Mouse (Mus musculus): ENCODE measurements around the gene March4. TPM values are rescaled to one million over a fixed set of nuclear protein-coding genes. Genes with fewer than 3 reads are reported as not detected.

The March4 gene
- polyA plus RNA-seq, 1 experiment from 2014 or later: 9.4 TPM

Other genes starting within 250 kb of the March4 start
- 15.9 and 17.3 TPM in 2 replicates for gene Xrcc5, start 229.5 kb downstream of the March4 start, polyA plus RNA-seq (2015; fragmentation: Nextera tagmentation; extraction: Ambion mirVana)
- gene Smarcal1, start 46.3 kb upstream of the March4 start, polyA plus RNA-seq (2015; fragmentation: Nextera tagmentation; extraction: Ambion mirVana): 26.2 and 27.8 TPM in 2 replicates
- gene Ankar, start 163.6 kb upstream of the March4 start, polyA plus RNA-seq (2015; fragmentation: Nextera tagmentation; extraction: Ambion mirVana): not detected in 2 replicates
- 753 and 794 TPM in 2 replicates for gene Rpl37a, start 174.4 kb upstream of the March4 start, polyA plus RNA-seq (2015; fragmentation: Nextera tagmentation; extraction: Ambion mirVana)

Measured in hindbrain, embryonic 16.5 days (tissue).